Mouse (Mus musculus) midbrain, embryonic 10.5 days (tissue): ENCODE data around the gene Cit. TPM values are rescaled to one million over a fixed set of nuclear protein-coding genes. Genes with fewer than 3 reads are reported as not detected.

Experiments
- DNase-seq: peaks from one replicate; pipeline ENCODE4 v3.0.0-alpha.2; 2017; ENCODE audit warnings: low spot score
- H3K27ac ChIP-seq: fragments of 300-500 bp; sonication (generic); replicated peaks from 2 replicates; pipeline ENCODE4 v1.5.1; 2016; ENCODE audit warnings: mild to moderate bottlenecking
- H3K27me3 ChIP-seq: fragments of 300-500 bp; sonication (generic); 2 replicates; pipeline ENCODE4 v1.6.1; 2016; ENCODE audit warnings: low read depth, mild to moderate bottlenecking; ENCODE audit not compliant: poor library complexity, severe bottlenecking
- H3K36me3 ChIP-seq: fragments of 300-500 bp; sonication (generic); 2 replicates; pipeline ENCODE4 v1.6.1; 2016; ENCODE audit warnings: mild to moderate bottlenecking, moderate library complexity
- H3K4me1 ChIP-seq: fragments of 300-500 bp; sonication (generic); 2 replicates; pipeline ENCODE4 v1.6.1; 2016
- H3K4me3 ChIP-seq: fragments of 300-500 bp; sonication (generic); 2 replicates; pipeline ENCODE4 v1.5.1; 2016; ENCODE audit warnings: mild to moderate bottlenecking, moderate library complexity
- H3K9me3 ChIP-seq: fragments of 300-500 bp; sonication (generic); replicated peaks from 2 replicates; pipeline ENCODE4 v1.6.1; 2016; ENCODE audit warnings: mild to moderate bottlenecking
- WGBS: fragments of 180-500 bp; shearing (Covaris S2); methylation state at CpG from one replicate; pipeline ENCODE4 v1.1.7; 2016; 5-methylcytosine and 5-hydroxymethylcytosine counted together
- polyA plus RNA-seq: library from polyadenylated mRNA; unstranded; fragments of >200 nt; fragmentation: Nextera tagmentation; extraction: Ambion mirVana; gene quantifications from 2 replicates; pipeline ENCODE4 v1.2.1, GENCODE M21; 2016

Cit gene
- polyA plus RNA-seq, 1 experiment from 2014 or later = 45.5 TPM

GRCm38 (mm10) chr5:115932325-115932724 is 87.2 kb downstream of the Cit start:
- Histone ChIP-seq H3K36me3 (peaks cover 99% of the 10 kb centered on the region), H3K9me3 (no peaks in the 10 kb centered on the region; the same call in 1 of the 2 replicates), H3K4me3 (no peak overlapping the region), H3K27me3 (no peaks in the 10 kb centered on the region), H3K27ac (no peak overlapping the region), H3K4me1 (no peaks in the 10 kb centered on the region)
- 94% methylated on average over 11 of the region's 11 CpGs for WGBS
- DNase-seq = no peak

- Histone ChIP-seq H3K4me3 (no peak overlapping the region), H3K4me1 (no peaks in the 10 kb centered on the region), H3K36me3 (peaks cover 100% of the 10 kb centered on the region), H3K9me3 (0 out of 2 replicates have a peak, but pooled peaks cover 4% of the 10 kb centered on the region), H3K27me3 (no peaks in the 10 kb centered on the region), H3K27ac (no peak overlapping the region)
- DNase-seq = no peak
- WGBS = 97% methylated on average over 15 of the region's 15 CpGs
Measured at GRCm38 (mm10) chr5:115936851-115937250, 91.8 kb downstream of the Cit start.

GRCm38 (mm10) chr5:115937566-115937965 is 92.5 kb downstream of the Cit start:
- no peak overlapping the region for H3K4me3 ChIP-seq
- H3K27ac ChIP-seq = no peak overlapping the region
- no peak for DNase-seq
- H3K9me3 ChIP-seq = peaks cover 5% of the 10 kb centered on the region; the same call in 1 of the 2 replicates
- H3K27me3 ChIP-seq = no peaks in the 10 kb centered on the region
- no peaks in the 10 kb centered on the region for H3K4me1 ChIP-seq
- peaks cover 100% of the 10 kb centered on the region for H3K36me3 ChIP-seq
- 96% methylated on average over 6 of the region's 6 CpGs for WGBS

GRCm38 (mm10) chr5:115938999-115939398 is 93.9 kb downstream of the Cit start:
- Histone ChIP-seq H3K27ac (no peak overlapping the region), H3K9me3 (peaks cover 5% of the 10 kb centered on the region; the same call in 1 of the 2 replicates), H3K27me3 (no peaks in the 10 kb centered on the region), H3K36me3 (peaks cover 100% of the 10 kb centered on the region), H3K4me3 (no peak overlapping the region), H3K4me1 (peaks cover under 1% of the 10 kb centered on the region; the same call in 1 of the 2 replicates)
- WGBS = 97% methylated on average over 13 of the region's 13 CpGs
- no peak for DNase-seq

- WGBS = 90% methylated on average over 3 of the region's 3 CpGs
- DNase-seq = no peak
- Histone ChIP-seq H3K9me3 (peaks cover 5% of the 10 kb centered on the region; the same call in 1 of the 2 replicates), H3K27ac (no peak overlapping the region), H3K36me3 (peaks cover 100% of the 10 kb centered on the region), H3K27me3 (no peaks in the 10 kb centered on the region), H3K4me3 (no peak overlapping the region), H3K4me1 (peaks cover 10% of the 10 kb centered on the region)
Measured at GRCm38 (mm10) chr5:115942389-115942788, 97.3 kb downstream of the Cit start.

- DNase-seq = no peak
- WGBS = 66% methylated on average over 11 of the region's 11 CpGs
- H3K27ac ChIP-seq = peak overlapping the region; percentile 34
- H3K4me1 ChIP-seq = peaks cover 10% of the 10 kb centered on the region
- H3K27me3 ChIP-seq = no peaks in the 10 kb centered on the region
- peaks cover 5% of the 10 kb centered on the region; the same call in 1 of the 2 replicates for H3K9me3 ChIP-seq
- H3K4me3 ChIP-seq = no peak overlapping the region
- H3K36me3 ChIP-seq = peaks cover 100% of the 10 kb centered on the region
Measured at GRCm38 (mm10) chr5:115944791-115945490, 99.9 kb downstream of the Cit start.

- Histone ChIP-seq H3K4me3 (no peak overlapping the region; the same call in 1 of the 2 replicates), H3K27me3 (no peaks in the 10 kb centered on the region), H3K27ac (no peak overlapping the region), H3K36me3 (peaks cover 100% of the 10 kb centered on the region), H3K9me3 (peaks cover 4% of the 10 kb centered on the region), H3K4me1 (peaks cover 10% of the 10 kb centered on the region)
- no peak for DNase-seq
- 91% methylated on average over 15 of the region's 15 CpGs for WGBS
Measured at GRCm38 (mm10) chr5:115947622-115948353, 102.7 kb downstream of the Cit start.

- WGBS = 86% methylated on average over 7 of the region's 7 CpGs
- DNase-seq = no peak
- H3K36me3 ChIP-seq = peaks cover 100% of the 10 kb centered on the region
- H3K4me1 ChIP-seq = no peaks in the 10 kb centered on the region
- H3K4me3 ChIP-seq = no peak overlapping the region
- no peak overlapping the region for H3K27ac ChIP-seq
- H3K9me3 ChIP-seq = peaks cover 9% of the 10 kb centered on the region
- H3K27me3 ChIP-seq = no peaks in the 10 kb centered on the region
Measured at GRCm38 (mm10) chr5:115950936-115951335, 105.9 kb downstream of the Cit start.

- 96% methylated on average over 6 of the region's 6 CpGs for WGBS
- peaks cover 23% of the 10 kb centered on the region for H3K9me3 ChIP-seq
- DNase-seq = no peak
- H3K27me3 ChIP-seq = no peaks in the 10 kb centered on the region
- H3K4me3 ChIP-seq = no peak overlapping the region
- H3K36me3 ChIP-seq = peaks cover 99% of the 10 kb centered on the region
- H3K27ac ChIP-seq = no peak overlapping the region
- H3K4me1 ChIP-seq = no peaks in the 10 kb centered on the region
Measured at GRCm38 (mm10) chr5:115953173-115953572, 108.1 kb downstream of the Cit start.

GRCm38 (mm10) chr5:115954084-115954483 is 109.0 kb downstream of the Cit start:
- no peak for DNase-seq
- 96% methylated on average over 6 of the region's 6 CpGs for WGBS
- H3K36me3 ChIP-seq = peaks cover 97% of the 10 kb centered on the region
- H3K4me3 ChIP-seq = no peak overlapping the region
- H3K9me3 ChIP-seq = peaks cover 23% of the 10 kb centered on the region
- no peak overlapping the region for H3K27ac ChIP-seq
- no peaks in the 10 kb centered on the region for H3K27me3 ChIP-seq
- no peaks in the 10 kb centered on the region for H3K4me1 ChIP-seq

GRCm38 (mm10) chr5:115954549-115954948 is 109.5 kb downstream of the Cit start:
- DNase-seq = no peak
- no peaks in the 10 kb centered on the region for H3K4me1 ChIP-seq
- H3K27ac ChIP-seq = no peak overlapping the region
- H3K4me3 ChIP-seq = no peak overlapping the region
- WGBS = 98% methylated on average over 14 of the region's 14 CpGs
- peaks cover 23% of the 10 kb centered on the region for H3K9me3 ChIP-seq
- no peaks in the 10 kb centered on the region for H3K27me3 ChIP-seq
- peaks cover 92% of the 10 kb centered on the region for H3K36me3 ChIP-seq

GRCm38 (mm10) chr5:115955131-115955530 is 110.1 kb downstream of the Cit start:
- Histone ChIP-seq H3K27ac (no peak overlapping the region), H3K4me1 (no peaks in the 10 kb centered on the region), H3K9me3 (peaks cover 23% of the 10 kb centered on the region), H3K27me3 (no peaks in the 10 kb centered on the region), H3K4me3 (no peak overlapping the region), H3K36me3 (peaks cover 91% of the 10 kb centered on the region)
- DNase-seq = no peak
- WGBS = 96% methylated on average over 14 of the region's 14 CpGs

- Histone ChIP-seq H3K27ac (no peak overlapping the region), H3K36me3 (peaks cover 90% of the 10 kb centered on the region), H3K27me3 (no peaks in the 10 kb centered on the region), H3K9me3 (peaks cover 23% of the 10 kb centered on the region), H3K4me3 (no peak overlapping the region), H3K4me1 (no peaks in the 10 kb centered on the region)
- no peak for DNase-seq
- 95% methylated on average over 14 of the region's 14 CpGs for WGBS
Measured at GRCm38 (mm10) chr5:115956048-115956447, 111.0 kb downstream of the Cit start.
